Comparison of ENCODE assay signal across 8 mouse cellular contexts in the genomic region with DNA sequence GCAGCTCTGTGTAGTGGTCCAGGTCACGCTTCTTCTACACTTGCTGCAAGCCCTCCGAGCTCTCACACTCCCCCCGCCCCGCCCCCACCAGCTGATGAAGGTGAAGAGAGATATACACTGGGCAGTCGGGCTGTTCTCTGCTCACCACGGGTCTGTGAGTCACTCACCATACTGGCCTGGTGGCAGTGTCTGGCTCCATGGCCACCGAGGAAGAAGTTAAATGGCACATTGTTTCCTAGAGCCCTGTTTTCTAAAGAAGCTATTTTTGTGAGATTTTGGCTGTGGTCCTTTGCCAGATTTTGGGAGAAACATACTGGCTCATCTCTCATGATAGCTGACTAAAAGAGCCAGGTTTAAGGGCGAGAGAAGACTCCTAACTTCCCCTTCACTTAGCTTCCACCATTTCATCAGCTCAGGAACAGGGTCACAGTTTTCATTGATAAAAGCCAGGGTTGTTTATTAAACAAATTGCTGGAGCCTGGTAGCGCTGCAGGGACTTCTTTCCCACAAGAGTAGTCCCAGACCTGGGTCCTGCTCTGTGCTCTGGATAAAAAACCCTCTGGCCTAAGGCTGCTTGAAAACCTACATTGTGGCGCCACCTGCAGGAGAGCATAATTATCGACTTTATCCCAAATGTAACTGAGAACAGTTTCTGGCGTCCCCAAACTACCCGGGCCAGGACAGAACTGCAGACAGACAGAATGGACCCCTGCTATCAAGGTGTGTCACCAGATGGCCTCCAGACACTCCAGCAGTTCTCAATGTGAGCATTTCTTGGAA. TPM values are rescaled to one million over a fixed set of nuclear protein-coding genes. Genes with fewer than 3 reads are reported as not detected.
DNase-seq lines count a peak whose midpoint lies in the region; ATAC-seq and TF ChIP-seq lines count a peak whose summit lies in the region.

No protein-coding gene starts in this region.

- H3K27me3 ChIP-seq in heart, embryonic 11.5 days (ENCODE audit: control insufficient read depth, insufficient read depth, low read length) = peaks cover 5% of the 10 kb centered on the region; the same call in 1 of the 2 replicates
- peaks cover 55% of the 10 kb centered on the region for H3K27me3 ChIP-seq in embryonic facial prominence, embryonic 14.5 days (replicated peaks; ENCODE audit: control insufficient read depth, insufficient read depth, low read length)

- no peak for TF ChIP-seq POLR2A in bone marrow macrophage, adult 2 months (IDR thresholded peaks at IDR 0.05; ENCODE audit: borderline replicate concordance, low read depth, low read length)

- peaks cover 12% of the 10 kb centered on the region for H3K4me1 ChIP-seq in heart, embryonic 11.5 days (ENCODE audit: control insufficient read depth, insufficient read depth, low read length)
- no peaks in the 10 kb centered on the region for H3K4me1 ChIP-seq in bone marrow macrophage, adult 2 months (ENCODE audit: control insufficient read depth, insufficient read depth, low read length)
- peaks cover 9% of the 10 kb centered on the region; the same call in 1 of the 2 replicates for H3K4me1 ChIP-seq in embryonic facial prominence, embryonic 14.5 days (ENCODE audit: control insufficient read depth, insufficient read depth, low read length)

- no peaks in the 10 kb centered on the region for H3K36me3 ChIP-seq in heart, embryonic 11.5 days (ENCODE audit: control insufficient read depth, insufficient read depth, low read length)
- H3K36me3 ChIP-seq in embryonic facial prominence, embryonic 14.5 days (ENCODE audit: control insufficient read depth, insufficient read depth, low read length) = no peaks in the 10 kb centered on the region

- ATAC-seq in heart, embryonic 11.5 days (replicated peaks; ENCODE audit: insufficient number of reproducible peaks, low FRiP score, low TSS enrichment) = no peak
- ATAC-seq in embryonic facial prominence, embryonic 14.5 days (ENCODE audit: low read depth) = peak; percentile 59; the same call in 1 of the 2 replicates
- ATAC-seq in megakaryocyte, adult 5-6 weeks (ENCODE audit: poor library complexity, severe bottlenecking) = peak; percentile 59

- H3K9me3 ChIP-seq in heart, embryonic 11.5 days (replicated peaks; ENCODE audit: control insufficient read depth, low read length) = no peaks in the 10 kb centered on the region
- no peaks in the 10 kb centered on the region for H3K9me3 ChIP-seq in embryonic facial prominence, embryonic 14.5 days (ENCODE audit: control insufficient read depth, low read length)

- H3K9ac ChIP-seq in heart, embryonic 11.5 days (ENCODE audit: low read depth, low read length) = no peak overlapping the region
- no peak overlapping the region for H3K9ac ChIP-seq in embryonic facial prominence, embryonic 14.5 days (ENCODE audit: low read depth, low read length)

- intact Hi-C loops in left cerebral cortex, adult 2 months (cut with DNase I) = loop anchor here (1.0 kb wide), 3 partner anchors 112 to 653 kb away; no protein-coding TSS in a partner anchor

- H3K4me3 ChIP-seq in heart, embryonic 11.5 days (ENCODE audit: low read depth, low read length) = no peak overlapping the region
- no peak overlapping the region for H3K4me3 ChIP-seq in bone marrow macrophage, adult 2 months (ENCODE audit: insufficient read depth, low read length)
- H3K4me3 ChIP-seq in embryonic facial prominence, embryonic 14.5 days (ENCODE audit: low read depth, low read length) = no peak overlapping the region
- H3K4me3 ChIP-seq in left cerebral cortex, adult 2 months = no peak overlapping the region

- peak; percentile 78 for TF ChIP-seq CTCF in bone marrow macrophage, adult 2 months (IDR thresholded peaks at IDR 0.05; ENCODE audit: low read depth, low read length)
- peak; percentile 83 for TF ChIP-seq CTCF in left cerebral cortex, adult 2 months (IDR thresholded peaks at IDR 0.05)

- H3K4me2 ChIP-seq in heart, embryonic 11.5 days = no peak overlapping the region
- no peak overlapping the region for H3K4me2 ChIP-seq in embryonic facial prominence, embryonic 14.5 days (ENCODE audit: low read depth, low read length)

- WGBS in heart, embryonic 11.5 days (ENCODE audit: insufficient replicate concordance) = 16% methylated on average over 13 of the region's 13 CpGs
- WGBS in embryonic facial prominence, embryonic 14.5 days = 25% methylated on average over 13 of the region's 13 CpGs

- H3K27ac ChIP-seq in heart, embryonic 11.5 days (ENCODE audit: low read depth, low read length) = no peak overlapping the region
- H3K27ac ChIP-seq in bone marrow macrophage, adult 2 months (ENCODE audit: insufficient read depth, low read depth, low read length) = no peak overlapping the region
- H3K27ac ChIP-seq in embryonic facial prominence, embryonic 14.5 days (replicated peaks; ENCODE audit: low read depth, low read length) = no peak overlapping the region
- no peak overlapping the region for H3K27ac ChIP-seq in left cerebral cortex, adult 2 months

- DNase-seq in heart, adult 11 months = peak; percentile 95
- DNase-seq in embryonic facial prominence, embryonic 14.5 days (ENCODE audit: low spot score) = peak; percentile 86
- DNase-seq in induced T-regulatory cell, adult 2 months (ENCODE audit: low read depth) = peak; percentile 38
- peak; percentile 71 to 76 for DNase-seq in left cerebral cortex, adult 2 months (ENCODE audit: extremely low spot score in 1 of 2, low spot score in 2 of 2)
- DNase-seq in thymus, postnatal 14 days = peak; percentile 54

RNA-seq across cellular contexts. Expression of gene Plxna4, which starts 3.2 kb away (rescaled TPM):
- polyA plus RNA-seq in heart, embryonic 11.5 days (2014; fragmentation: Nextera tagmentation; extraction: Ambion mirVana) = 9.1 and 9.3 TPM in 2 replicates
- polyA plus RNA-seq in bone marrow macrophage, adult 2 months (2012; ENCODE audit: insufficient read depth, insufficient read length, missing spikeins) = 0.05 TPM in 1 of 2 replicates, not detected in the other
- polyA plus RNA-seq in embryonic facial prominence, embryonic 14.5 days (2014; fragmentation: Nextera tagmentation; extraction: Ambion mirVana) = 5.3 and 6.1 TPM in 2 replicates
- 10 to 100 TPM; 70.2 to 71.6 TPM for total RNA-seq in left cerebral cortex, adult 2 months (2021)
- total RNA-seq in megakaryocyte, adult 5-6 weeks (2015) = not detected in 2 replicates
- 0.04 TPM in 1 of 2 replicates, not detected in the other for total RNA-seq in megakaryocyte, adult 5-6 weeks (2017)

Comparison
In these comparisons a context has a peak if more than half of its experiments do, and no peak if none do; other contexts are left out.
1. DNase-seq: peak in every context shown above with its lines; median percentile 95 in heart, adult 11 months; 86 in embryonic facial prominence, embryonic 14.5 days; 74 in left cerebral cortex, adult 2 months; 54 in thymus, postnatal 14 days; 38 in induced T-regulatory cell, adult 2 months.